ENCODE assay signal across 13 mouse cellular contexts in the genomic region with DNA sequence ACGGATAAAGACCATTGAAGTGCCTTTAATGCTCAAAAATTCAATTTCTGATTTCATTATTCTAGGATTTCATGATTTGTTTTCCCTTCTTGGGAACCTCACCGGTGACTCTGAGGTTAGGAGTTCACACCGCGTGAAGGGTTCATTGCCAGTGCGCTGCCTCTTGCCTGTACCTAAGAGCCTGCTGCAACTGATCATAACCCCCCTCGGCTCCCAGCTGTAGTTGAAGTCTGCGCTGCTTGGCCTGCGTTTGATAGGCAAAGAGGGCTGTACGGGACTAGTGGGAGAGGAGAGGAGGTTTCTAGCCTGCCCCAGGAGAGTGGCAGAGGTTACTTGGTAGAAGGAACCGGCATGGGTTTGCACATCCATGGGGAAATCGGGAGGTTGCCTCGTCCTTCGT.
DNase-seq lines count a peak whose midpoint lies in the region; ATAC-seq and TF ChIP-seq lines count a peak whose summit lies in the region.
"Had no signal": no experiment of that assay in that cellular context is flagged by ENCODE, and none has a peak within 500 bp of the region (broad histone marks: within the 10 kb centered on the region; RNA-seq: fewer than 3 reads in every experiment).

No protein-coding gene starts in this region.

- H3K9ac ChIP-seq in forebrain, postnatal 0 days: no peak overlapping the region
- no peak overlapping the region for H3K9ac ChIP-seq in forebrain, embryonic 16.5 days (replicated peaks; ENCODE audit: low read depth, low read length)
- H3K9ac ChIP-seq in kidney, embryonic 15.5 days: no peak overlapping the region
- H3K9ac ChIP-seq in embryonic facial prominence, embryonic 12.5 days: no peak overlapping the region
- no peak overlapping the region for H3K9ac ChIP-seq in neural tube, embryonic 12.5 days

- peak; percentile 32; the same call in 1 of the 2 replicates for ATAC-seq in forebrain, postnatal 0 days
- no peak for ATAC-seq in forebrain, embryonic 16.5 days
- no peak for ATAC-seq in kidney, embryonic 15.5 days (replicated peaks; ENCODE audit: low FRiP score)
- no peak for ATAC-seq in embryonic facial prominence, embryonic 12.5 days (ENCODE audit: insufficient number of reproducible peaks, insufficient read depth, low FRiP score, low TSS enrichment)
- ATAC-seq in neural tube, embryonic 12.5 days (ENCODE audit: low FRiP score, low read depth): peak; percentile 64; the same call in 1 of the 2 replicates

- 74% methylated on average over 13 of the region's 13 CpGs for WGBS in forebrain, postnatal 0 days
- 81% methylated on average over 13 of the region's 13 CpGs for WGBS in forebrain, embryonic 16.5 days
- WGBS in kidney, embryonic 15.5 days: 59% methylated on average over 13 of the region's 13 CpGs
- 53% methylated on average over 13 of the region's 13 CpGs for WGBS in embryonic facial prominence, embryonic 12.5 days
- WGBS in neural tube, embryonic 12.5 days: 68% methylated on average over 13 of the region's 13 CpGs

- DNase-seq in forebrain, postnatal 0 days: no peak
- no peak for DNase-seq in kidney, adult 11 months
- no peak for DNase-seq in frontal cortex, postnatal 25 days (ENCODE audit: low spot score in 2 of 2)
- DNase-seq in T-cell, adult 2 months (ENCODE audit: low spot score): no peak
- DNase-seq: adrenal gland, postnatal 10 days; cerebellum, postnatal 10 days; kidney, adult 18-20 months; midbrain, embryonic 14.5 days had no signal

- no peaks in the 10 kb centered on the region for H3K27me3 ChIP-seq in forebrain, postnatal 0 days (ENCODE audit: insufficient read depth, low read length)
- H3K27me3 ChIP-seq in forebrain, embryonic 16.5 days (replicated peaks; ENCODE audit: control insufficient read depth, insufficient read depth, low read length): no peaks in the 10 kb centered on the region
- H3K27me3 ChIP-seq in kidney, embryonic 15.5 days: no peaks in the 10 kb centered on the region
- H3K27me3 ChIP-seq in embryonic facial prominence, embryonic 12.5 days: no peaks in the 10 kb centered on the region
- no peaks in the 10 kb centered on the region for H3K27me3 ChIP-seq in neural tube, embryonic 12.5 days (replicated peaks)

- no peaks in the 10 kb centered on the region for H3K4me1 ChIP-seq in forebrain, postnatal 0 days (ENCODE audit: insufficient read depth)
- peaks cover 7% of the 10 kb centered on the region; the same call in 1 of the 2 replicates for H3K4me1 ChIP-seq in forebrain, embryonic 16.5 days (replicated peaks; ENCODE audit: control insufficient read depth, insufficient read depth, low read length)
- H3K4me1 ChIP-seq in kidney, embryonic 15.5 days: peaks cover 50% of the 10 kb centered on the region
- H3K4me1 ChIP-seq in embryonic facial prominence, embryonic 12.5 days: peaks cover 48% of the 10 kb centered on the region
- H3K4me1 ChIP-seq in neural tube, embryonic 12.5 days: peaks cover 13% of the 10 kb centered on the region

- H3K36me3 ChIP-seq in forebrain, postnatal 0 days (ENCODE audit: insufficient read depth): no peaks in the 10 kb centered on the region
- H3K36me3 ChIP-seq in forebrain, embryonic 16.5 days (ENCODE audit: control insufficient read depth, insufficient read depth): no peaks in the 10 kb centered on the region
- peaks cover 57% of the 10 kb centered on the region for H3K36me3 ChIP-seq in kidney, embryonic 15.5 days
- peaks cover 17% of the 10 kb centered on the region for H3K36me3 ChIP-seq in embryonic facial prominence, embryonic 12.5 days
- H3K36me3 ChIP-seq in neural tube, embryonic 12.5 days: 0 out of 2 replicates have a peak, but pooled peaks cover 7% of the 10 kb centered on the region

- H3K4me3 ChIP-seq in forebrain, postnatal 0 days (ENCODE audit: low read depth, low read length): no peak overlapping the region
- H3K4me3 ChIP-seq in forebrain, embryonic 16.5 days (replicated peaks; ENCODE audit: low read length): no peak overlapping the region
- no peak overlapping the region for H3K4me3 ChIP-seq in kidney, embryonic 15.5 days (replicated peaks)
- no peak overlapping the region for H3K4me3 ChIP-seq in embryonic facial prominence, embryonic 12.5 days
- H3K4me3 ChIP-seq in neural tube, embryonic 12.5 days: no peak overlapping the region

- no peak overlapping the region for H3K27ac ChIP-seq in forebrain, postnatal 0 days (ENCODE audit: low read depth, low read length)
- no peak overlapping the region for H3K27ac ChIP-seq in forebrain, embryonic 16.5 days (ENCODE audit: low read length)
- peak overlapping the region; percentile 89 for H3K27ac ChIP-seq in kidney, embryonic 15.5 days
- peak overlapping the region; percentile 91 for H3K27ac ChIP-seq in embryonic facial prominence, embryonic 12.5 days
- H3K27ac ChIP-seq in neural tube, embryonic 12.5 days: no peak overlapping the region
- H3K27ac ChIP-seq: macrophage had no signal

- H3K9me3 ChIP-seq in forebrain, postnatal 0 days (ENCODE audit: low read length): no peaks in the 10 kb centered on the region
- no peaks in the 10 kb centered on the region for H3K9me3 ChIP-seq in forebrain, embryonic 16.5 days (ENCODE audit: control insufficient read depth, low read length)
- H3K9me3 ChIP-seq in kidney, embryonic 15.5 days (replicated peaks): no peaks in the 10 kb centered on the region
- H3K9me3 ChIP-seq in embryonic facial prominence, embryonic 12.5 days: no peaks in the 10 kb centered on the region
- no peaks in the 10 kb centered on the region for H3K9me3 ChIP-seq in neural tube, embryonic 12.5 days

- no peak for TF ChIP-seq CTCF in forebrain, postnatal 0 days (IDR thresholded peaks at IDR 0.05; ENCODE audit: low read depth)

- H3K4me2 ChIP-seq in forebrain, postnatal 0 days (ENCODE audit: low read depth): no peak overlapping the region
- H3K4me2 ChIP-seq in forebrain, embryonic 16.5 days (ENCODE audit: low read length): no peak overlapping the region
- no peak overlapping the region for H3K4me2 ChIP-seq in kidney, embryonic 15.5 days
- H3K4me2 ChIP-seq in embryonic facial prominence, embryonic 12.5 days (replicated peaks): no peak overlapping the region
- H3K4me2 ChIP-seq in neural tube, embryonic 12.5 days (replicated peaks): no peak overlapping the region

Comparison
In these comparisons a context has a peak if more than half of its experiments do, and no peak if none do; other contexts are left out.
1. ATAC-seq: peak in forebrain, postnatal 0 days (single experiment) and neural tube, embryonic 12.5 days (single experiment); none in forebrain, embryonic 16.5 days (single experiment), kidney, embryonic 15.5 days (single experiment) and embryonic facial prominence, embryonic 12.5 days (single experiment).
2. H3K27ac ChIP-seq: peak in kidney, embryonic 15.5 days (single experiment) and embryonic facial prominence, embryonic 12.5 days (single experiment); none in forebrain, postnatal 0 days (single experiment), forebrain, embryonic 16.5 days (single experiment) and neural tube, embryonic 12.5 days (single experiment).